Mouse (Mus musculus): Measurements from ENCODE around the gene Olfr1441. TPM values are rescaled to one million over a fixed set of nuclear protein-coding genes. Genes with fewer than 3 reads are reported as not detected.

The Olfr1441 gene
- not detected for polyA plus RNA-seq (2014; fragmentation: Illumina TruSeq; extraction: RNeasy Lipid Tissue Mini Kit (QIAGEN cat#74804); ENCODE audit: low replicate concordance)

DNA sequence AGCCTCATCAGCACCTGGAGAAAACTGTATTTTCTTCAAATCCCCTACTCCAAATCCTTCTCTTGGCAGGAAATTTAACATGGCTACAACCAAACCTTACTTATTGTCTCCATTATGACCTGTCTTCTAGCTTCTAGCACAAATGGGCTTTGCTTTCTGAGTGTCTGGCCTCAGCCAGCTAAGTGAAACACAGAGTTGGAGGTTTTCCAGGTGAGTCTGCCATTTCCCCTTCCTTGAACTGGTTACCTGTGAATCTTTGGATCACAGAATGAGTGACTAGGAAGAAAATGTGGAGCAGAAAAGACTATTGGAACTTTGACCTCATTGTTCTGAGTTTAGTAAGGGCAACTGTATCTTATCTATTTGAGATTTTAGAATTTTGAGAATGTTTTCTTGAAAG, at the start of gene Olfr1441:
Olfr1441 (plus strand) TSS at position 73 of the 400 bp plus-strand sequence.

DNA sequence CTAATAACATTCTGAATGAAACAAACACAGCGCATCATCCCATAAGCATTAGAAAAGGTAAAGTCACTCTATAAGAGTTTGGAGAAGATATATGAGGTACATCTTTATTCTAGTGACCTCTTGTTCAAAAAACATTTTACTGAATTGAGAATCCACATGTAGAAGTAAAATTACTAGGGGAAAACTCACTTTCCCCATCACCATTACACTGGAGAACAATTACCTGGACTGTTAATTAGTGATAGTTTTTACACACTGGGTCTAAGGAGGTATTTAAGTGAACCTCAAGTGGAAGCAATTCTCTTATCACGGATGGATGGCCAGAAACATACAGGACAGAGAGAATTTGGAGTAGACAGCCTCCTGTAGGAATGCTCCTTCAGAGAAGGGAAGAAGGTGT, 30.3 kb upstream of the Olfr1441 start, which contains the start of gene Olfr1440:
Olfr1440 (plus strand) TSS at position 301 of the 400 bp plus-strand sequence.

DNA sequence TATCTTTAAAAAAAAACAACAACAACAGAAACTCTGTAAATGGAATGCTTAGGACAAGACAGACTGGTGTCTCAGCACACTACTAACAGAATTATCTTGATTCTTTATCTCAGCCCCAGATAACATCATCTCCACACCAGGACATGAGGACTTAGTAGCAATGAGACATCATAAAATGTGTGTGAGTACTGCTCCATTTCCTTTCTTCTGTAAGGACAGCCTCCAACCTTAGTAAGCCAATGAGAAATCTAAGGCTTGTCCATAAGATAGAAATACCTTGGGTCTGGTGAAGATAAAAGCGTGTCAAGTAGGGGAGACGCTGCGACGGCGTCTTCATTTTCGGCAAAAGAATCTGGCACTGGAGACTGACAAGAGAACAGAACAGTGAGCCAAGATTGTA, 10.4 kb downstream of the Olfr1441 start, which contains the start of gene Pfpl:
Pfpl (plus strand) TSS at position 301 of the 400 bp plus-strand sequence.

DNA sequence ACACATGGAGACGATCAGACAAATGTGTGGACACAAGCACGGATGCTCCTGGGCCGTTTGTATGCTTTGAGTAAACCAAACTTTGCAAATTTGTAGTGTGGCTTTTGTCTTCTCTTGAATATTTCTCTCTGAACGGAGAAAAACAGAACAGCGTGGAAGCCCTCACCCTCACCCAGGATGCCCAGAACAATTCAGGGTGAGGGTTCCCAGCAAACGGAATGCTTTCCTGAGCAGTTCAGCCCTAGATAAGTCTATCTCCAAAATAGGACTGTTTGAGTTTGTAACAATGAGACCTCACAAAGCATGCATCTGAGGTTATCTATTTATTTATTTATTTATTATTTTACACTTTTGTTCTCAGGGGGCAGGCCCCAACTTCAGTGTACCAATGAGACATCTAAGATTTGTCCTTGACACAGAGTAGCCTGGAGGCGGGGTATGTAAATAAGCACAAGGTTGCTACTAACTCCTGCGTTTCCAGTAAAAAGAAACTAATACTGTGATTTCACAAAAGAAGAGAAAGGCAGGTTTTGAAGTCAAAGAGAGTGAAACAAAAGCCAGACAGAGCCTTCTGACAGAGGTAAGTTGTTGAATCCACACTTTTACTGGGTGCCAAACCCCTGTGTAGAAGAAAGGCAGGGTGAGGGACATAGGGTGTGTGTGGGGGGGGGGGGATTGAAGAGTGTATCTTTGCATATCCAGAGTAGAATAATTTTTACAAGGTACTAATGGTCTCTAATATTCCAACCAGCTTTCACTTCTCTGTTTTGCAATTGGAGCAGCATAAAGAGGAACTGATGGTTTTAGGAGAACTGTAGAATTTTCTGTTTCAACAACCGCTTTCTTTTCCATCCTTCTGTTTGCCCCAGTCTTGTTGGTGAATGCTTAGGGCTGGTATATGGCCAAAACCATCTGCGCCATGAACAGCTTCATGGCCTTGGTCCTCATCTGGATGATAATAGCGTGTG, 43.3 kb downstream of the Olfr1441 start, which contains the start of gene Mpeg1:
Mpeg1 (plus strand) TSS at position 498 of the 968 bp plus-strand sequence.

Other genes starting within 250 kb of the Olfr1441 start
- gene Olfr1555-ps1, start 247.3 kb upstream of the Olfr1441 start, polyA plus RNA-seq (2014; fragmentation: Illumina TruSeq; extraction: RNeasy Lipid Tissue Mini Kit (QIAGEN cat#74804); ENCODE audit: low replicate concordance) = not detected
- gene Olfr1431, start 216.8 kb upstream of the Olfr1441 start, polyA plus RNA-seq (2014; fragmentation: Illumina TruSeq; extraction: RNeasy Lipid Tissue Mini Kit (QIAGEN cat#74804); ENCODE audit: low replicate concordance) = not detected
- gene Olfr1432, start 184.8 kb upstream of the Olfr1441 start, polyA plus RNA-seq (2014; fragmentation: Illumina TruSeq; extraction: RNeasy Lipid Tissue Mini Kit (QIAGEN cat#74804); ENCODE audit: low replicate concordance) = not detected
- gene Olfr262, start 175.8 kb upstream of the Olfr1441 start, polyA plus RNA-seq (2014; fragmentation: Illumina TruSeq; extraction: RNeasy Lipid Tissue Mini Kit (QIAGEN cat#74804); ENCODE audit: low replicate concordance) = not detected
- not detected for gene Olfr235, start 156.4 kb upstream of the Olfr1441 start, polyA plus RNA-seq (2014; fragmentation: Illumina TruSeq; extraction: RNeasy Lipid Tissue Mini Kit (QIAGEN cat#74804); ENCODE audit: low replicate concordance)
- gene Olfr1434, start 137.6 kb upstream of the Olfr1441 start, polyA plus RNA-seq (2014; fragmentation: Illumina TruSeq; extraction: RNeasy Lipid Tissue Mini Kit (QIAGEN cat#74804); ENCODE audit: low replicate concordance) = not detected
- not detected for gene Olfr1436, start 118.3 kb upstream of the Olfr1441 start, polyA plus RNA-seq (2014; fragmentation: Illumina TruSeq; extraction: RNeasy Lipid Tissue Mini Kit (QIAGEN cat#74804); ENCODE audit: low replicate concordance)
- not detected for gene Olfr1437, start 92.3 kb upstream of the Olfr1441 start, polyA plus RNA-seq (2014; fragmentation: Illumina TruSeq; extraction: RNeasy Lipid Tissue Mini Kit (QIAGEN cat#74804); ENCODE audit: low replicate concordance)
- not detected for gene Olfr1438-ps1, start 81.5 kb upstream of the Olfr1441 start, polyA plus RNA-seq (2014; fragmentation: Illumina TruSeq; extraction: RNeasy Lipid Tissue Mini Kit (QIAGEN cat#74804); ENCODE audit: low replicate concordance)
- gene Olfr1440, start 30.2 kb upstream of the Olfr1441 start, polyA plus RNA-seq (2014; fragmentation: Illumina TruSeq; extraction: RNeasy Lipid Tissue Mini Kit (QIAGEN cat#74804); ENCODE audit: low replicate concordance) = not detected
- not detected for gene Pfpl, start 10.5 kb downstream of the Olfr1441 start, polyA plus RNA-seq (2014; fragmentation: Illumina TruSeq; extraction: RNeasy Lipid Tissue Mini Kit (QIAGEN cat#74804); ENCODE audit: low replicate concordance)
- 68.6 TPM for gene Mpeg1, start 43.3 kb downstream of the Olfr1441 start, polyA plus RNA-seq (2014; fragmentation: Illumina TruSeq; extraction: RNeasy Lipid Tissue Mini Kit (QIAGEN cat#74804); ENCODE audit: low replicate concordance)
- 12.3 TPM for gene Dtx4, start 84.0 kb downstream of the Olfr1441 start, polyA plus RNA-seq (2014; fragmentation: Illumina TruSeq; extraction: RNeasy Lipid Tissue Mini Kit (QIAGEN cat#74804); ENCODE audit: low replicate concordance)
- 37.2 TPM for gene Fam111a, start 128.3 kb downstream of the Olfr1441 start, polyA plus RNA-seq (2014; fragmentation: Illumina TruSeq; extraction: RNeasy Lipid Tissue Mini Kit (QIAGEN cat#74804); ENCODE audit: low replicate concordance)
- gene Gm4952, start 182.5 kb downstream of the Olfr1441 start, polyA plus RNA-seq (2014; fragmentation: Illumina TruSeq; extraction: RNeasy Lipid Tissue Mini Kit (QIAGEN cat#74804); ENCODE audit: low replicate concordance) = 1.7 TPM
- gene Glyat, start 215.9 kb downstream of the Olfr1441 start, polyA plus RNA-seq (2014; fragmentation: Illumina TruSeq; extraction: RNeasy Lipid Tissue Mini Kit (QIAGEN cat#74804); ENCODE audit: low replicate concordance) = 1.3 TPM